Mouse (Mus musculus): ENCODE data around the gene Psd. TPM values are rescaled to one million over a fixed set of nuclear protein-coding genes. Genes with fewer than 3 reads are reported as not detected.

The Psd gene
- polyA plus RNA-seq, 1 experiment: 156 TPM

DNA sequence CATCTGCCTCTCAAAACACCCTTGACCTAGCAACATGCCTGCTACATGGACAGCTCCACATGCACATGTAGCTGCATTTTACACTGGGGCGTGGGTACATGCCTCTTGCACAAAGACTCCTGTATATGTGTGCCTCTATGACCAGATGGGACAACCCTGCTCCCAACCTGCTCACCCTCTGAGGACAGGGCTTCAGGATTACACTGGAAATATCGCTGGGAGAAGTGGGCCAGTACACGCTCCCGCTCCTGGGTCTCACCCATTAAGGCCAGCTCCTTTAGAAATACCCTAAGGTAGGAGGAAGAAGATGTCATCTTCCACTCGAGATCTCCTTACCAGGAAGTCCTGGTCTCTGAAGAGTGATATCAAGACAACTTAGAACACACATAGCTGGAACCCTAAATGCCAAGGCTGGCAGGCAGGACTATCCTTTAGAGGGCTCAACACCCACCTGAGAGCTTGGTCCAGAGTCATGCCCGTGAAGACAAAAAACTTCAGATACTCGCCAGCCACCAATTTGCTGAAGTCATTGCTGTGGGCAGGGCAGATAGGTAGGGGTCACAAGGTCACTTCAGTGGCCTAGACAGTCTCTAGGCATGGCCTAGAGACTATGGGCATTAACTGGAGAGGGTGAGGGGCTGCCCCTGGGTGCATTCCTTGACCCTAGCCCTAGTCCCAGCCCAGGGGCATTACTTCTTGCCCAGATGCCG, 6.7 kb downstream of the Psd start:
- peak; percentile 16 for DNase-seq (ENCODE audit: low spot score)

DNA sequence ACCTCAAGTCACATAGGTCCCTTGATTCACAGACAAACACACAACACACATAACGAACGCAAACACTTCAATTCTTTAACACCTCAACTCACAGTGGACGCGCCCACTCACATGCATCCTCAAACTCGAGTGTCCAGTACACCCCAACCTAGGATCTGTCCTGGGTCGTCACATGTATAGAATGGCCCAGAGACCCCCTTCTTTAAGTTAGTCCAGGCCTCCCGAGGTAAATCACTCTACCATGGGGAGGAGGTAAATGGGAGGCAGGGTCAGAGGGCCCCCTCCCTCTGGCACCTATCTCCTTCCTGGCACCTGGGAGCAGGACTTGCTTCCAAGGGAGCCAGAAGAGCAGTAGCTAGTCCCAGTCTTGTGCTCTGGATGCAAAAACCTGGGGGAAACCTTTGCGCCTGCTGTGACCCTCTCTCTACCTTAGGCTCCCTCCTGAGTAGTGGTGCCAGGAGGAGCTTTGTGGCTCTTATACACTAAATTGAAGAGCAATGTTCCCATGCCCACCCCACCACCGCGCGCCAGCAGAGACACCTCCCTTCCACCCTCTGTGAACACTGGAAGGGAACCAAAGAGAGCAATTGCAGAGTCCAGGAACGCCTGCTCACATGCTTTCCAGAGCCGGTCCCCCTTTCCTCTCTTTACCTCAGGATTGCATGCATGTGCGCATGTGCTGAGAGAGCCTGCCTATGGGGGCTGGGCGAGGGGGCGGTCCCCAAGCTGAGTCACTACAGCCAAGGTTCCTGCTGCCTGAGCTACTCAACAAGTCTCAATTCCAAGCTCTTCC, 8.2 kb downstream of the Psd start:
- peak; percentile 49 for DNase-seq (ENCODE audit: low spot score)

DNA sequence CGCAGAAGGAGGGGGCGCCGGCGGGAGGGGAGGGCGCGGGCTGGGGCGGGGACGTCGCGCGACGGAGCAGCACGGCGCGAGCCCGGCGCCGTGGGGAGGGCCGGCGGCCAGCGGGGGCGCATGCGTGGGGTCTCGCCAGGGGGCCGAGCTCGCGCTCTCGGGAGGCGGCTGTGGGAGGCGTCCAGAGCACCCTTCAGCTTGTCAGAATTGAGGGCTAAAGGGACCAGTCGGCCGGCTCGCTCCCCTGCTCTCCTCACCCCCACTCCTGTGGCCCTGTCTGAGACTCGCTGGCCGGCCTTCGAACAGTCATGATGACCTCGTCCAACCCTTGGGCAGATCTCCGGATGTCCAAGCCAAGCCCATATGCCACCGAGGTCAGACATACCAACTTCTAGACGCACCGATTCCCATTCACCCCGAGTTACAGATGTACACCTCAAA, 8.9 kb downstream of the Psd start:
- DNase-seq (ENCODE audit: low spot score): peak; percentile 36

DNA sequence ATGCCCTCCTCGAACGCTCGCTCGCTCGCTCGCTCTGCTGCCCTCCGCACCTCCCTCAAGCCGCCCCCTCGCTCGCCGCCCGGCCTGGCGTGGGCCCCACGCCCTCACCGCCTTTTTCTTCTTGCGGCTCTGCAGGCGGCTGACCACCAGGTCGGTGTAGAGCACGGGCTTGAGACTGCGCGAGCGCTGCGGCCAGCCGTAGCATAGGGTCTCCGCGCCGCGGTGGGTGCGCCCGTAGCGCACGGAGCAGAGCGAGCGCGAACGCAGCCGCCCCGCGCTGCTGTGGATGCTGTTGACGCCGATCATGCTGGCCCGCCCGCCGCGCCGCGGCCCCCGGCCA, 9.4 kb downstream of the Psd start:
- no peak for DNase-seq (ENCODE audit: low spot score)

DNA sequence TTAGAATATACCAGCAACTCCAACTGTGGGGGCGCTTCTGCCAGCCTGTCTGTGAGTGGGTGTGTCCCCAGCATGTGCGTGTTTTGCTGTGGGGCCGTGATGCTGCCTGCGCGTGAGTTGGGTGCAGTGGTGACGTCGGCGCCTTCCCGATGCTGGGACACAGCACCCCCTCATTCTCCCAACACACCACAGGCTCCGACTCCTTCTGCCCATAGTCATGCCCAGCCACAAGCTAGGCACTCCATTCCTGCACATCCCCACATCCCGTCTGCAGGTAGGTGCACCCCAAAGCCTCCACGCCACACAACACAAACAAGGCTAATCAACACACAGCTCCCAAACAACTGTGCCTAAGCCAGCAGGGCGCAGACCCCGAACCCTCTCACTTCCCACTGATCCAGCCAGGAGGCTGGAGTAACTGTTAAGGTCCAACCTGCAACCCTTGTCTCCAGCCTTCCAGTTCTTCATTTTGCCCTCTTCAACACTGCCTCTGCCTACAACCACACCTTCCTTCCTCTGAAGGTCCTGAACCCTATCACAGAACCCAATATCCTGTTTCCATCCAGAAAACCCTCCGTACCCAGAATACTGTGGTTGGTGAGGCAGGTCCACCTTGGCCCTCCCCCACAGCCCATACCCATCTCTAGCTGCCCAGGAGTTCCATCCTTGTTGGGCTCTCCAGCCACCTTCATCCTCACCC, 10.0 kb downstream of the Psd start:
- peak; percentile 32 for DNase-seq (ENCODE audit: low spot score)

DNA sequence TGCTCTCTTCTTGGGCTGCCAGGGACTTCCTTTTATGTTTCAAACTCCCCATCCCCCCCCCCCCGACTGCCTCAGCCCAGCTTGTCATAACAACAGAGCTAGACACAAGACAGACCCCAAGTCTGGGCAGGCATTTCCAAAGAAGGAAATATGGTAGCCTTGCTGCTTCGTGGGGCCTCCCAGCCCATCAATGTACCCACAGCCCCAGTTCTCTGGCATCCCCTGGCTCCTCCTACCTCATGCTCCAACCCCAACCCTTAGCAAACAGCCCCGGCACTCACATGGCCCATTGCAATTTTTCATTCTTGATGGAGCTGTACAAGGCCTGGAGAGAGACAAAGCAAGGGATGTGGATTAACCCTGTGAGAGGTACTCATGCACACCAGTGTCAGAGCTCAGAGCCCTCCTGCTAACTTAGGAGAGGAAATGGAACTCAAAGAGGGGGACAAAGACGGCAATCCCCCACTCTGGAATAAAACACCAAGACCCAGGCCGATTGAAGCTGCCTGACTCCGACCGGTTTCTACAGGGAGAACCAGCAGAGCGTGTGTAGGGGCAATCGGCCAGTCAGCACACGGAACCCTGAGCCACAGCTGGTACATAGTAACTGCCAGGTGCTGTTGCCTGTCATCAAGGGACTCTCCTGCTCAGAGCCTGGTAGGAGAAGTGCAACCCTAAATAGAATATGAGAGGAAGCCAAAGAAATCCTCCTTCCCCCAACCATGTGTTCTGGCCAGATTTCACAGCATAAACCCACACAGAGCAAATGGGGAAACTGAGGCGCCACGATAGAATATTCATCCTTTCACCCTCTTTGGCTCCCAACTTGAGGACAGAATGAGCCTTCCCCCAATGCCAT, 11.0 kb downstream of the Psd start:
- DNase-seq (ENCODE audit: low spot score): no peak

DNA sequence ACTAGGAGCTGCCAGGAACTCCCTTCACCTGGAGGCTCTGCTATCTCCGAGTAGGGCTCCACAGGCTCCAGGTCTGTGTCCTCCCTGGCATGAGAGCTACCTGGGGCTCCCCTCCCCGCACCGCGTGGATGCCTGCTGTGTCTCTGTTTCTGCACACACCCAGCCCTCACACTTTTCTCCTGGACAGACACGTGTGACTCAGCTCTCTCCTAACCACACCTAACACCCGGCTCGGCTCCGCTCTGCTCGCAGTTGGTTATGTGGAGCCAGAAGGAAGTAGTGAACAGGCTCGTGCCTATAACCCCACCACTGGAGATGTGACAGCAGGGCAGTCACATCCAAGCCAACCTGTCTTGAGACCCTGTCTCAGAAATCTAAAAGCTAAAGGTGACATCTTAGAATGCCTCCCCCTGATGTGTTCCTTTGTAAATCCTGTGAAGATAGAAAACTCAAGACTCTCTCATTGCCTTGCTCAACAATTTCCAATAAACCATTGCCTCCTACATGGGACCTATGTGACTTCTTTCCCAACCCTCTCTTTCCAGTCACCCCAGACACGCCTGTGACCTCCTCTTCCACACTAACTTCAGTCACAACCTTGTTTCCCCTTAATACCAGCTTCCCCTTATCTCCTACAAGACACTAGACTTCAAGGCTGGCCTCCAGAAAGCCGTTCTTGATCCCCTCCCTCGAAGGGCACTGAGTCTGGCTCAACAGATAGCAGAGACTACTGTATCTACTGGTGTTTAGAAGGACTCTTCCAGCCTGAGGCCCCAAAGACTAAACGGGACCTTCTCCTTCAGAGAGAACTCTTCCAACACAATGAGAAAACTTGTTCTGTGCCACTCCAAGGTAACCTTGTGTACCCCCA, 11.8 kb downstream of the Psd start:
- peak; percentile 24 for DNase-seq (ENCODE audit: low spot score)

DNA sequence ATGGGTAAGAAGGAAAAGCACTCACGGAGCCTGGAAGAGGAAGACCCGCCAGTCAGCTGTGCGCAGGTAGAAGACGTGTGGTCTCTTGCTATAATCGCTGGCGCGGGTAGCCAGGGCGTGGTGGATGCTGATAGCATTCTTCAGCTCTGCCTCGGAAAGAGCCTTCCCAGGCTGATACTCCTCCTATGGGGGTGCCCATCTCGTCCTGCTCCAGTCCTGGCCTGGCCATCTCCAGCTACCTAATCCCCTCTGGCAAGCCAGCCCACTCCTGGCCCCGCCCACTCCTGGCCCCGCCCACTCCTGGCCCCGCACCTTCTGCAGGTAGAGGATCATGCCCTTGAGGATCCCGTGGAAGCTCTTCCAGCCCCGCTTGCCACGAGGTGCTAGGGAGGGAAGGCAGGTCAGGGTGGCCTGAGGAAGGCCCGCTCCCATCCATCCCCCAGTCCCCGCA, 12.8 kb downstream of the Psd start:
- DNase-seq (ENCODE audit: low spot score): no peak

DNA sequence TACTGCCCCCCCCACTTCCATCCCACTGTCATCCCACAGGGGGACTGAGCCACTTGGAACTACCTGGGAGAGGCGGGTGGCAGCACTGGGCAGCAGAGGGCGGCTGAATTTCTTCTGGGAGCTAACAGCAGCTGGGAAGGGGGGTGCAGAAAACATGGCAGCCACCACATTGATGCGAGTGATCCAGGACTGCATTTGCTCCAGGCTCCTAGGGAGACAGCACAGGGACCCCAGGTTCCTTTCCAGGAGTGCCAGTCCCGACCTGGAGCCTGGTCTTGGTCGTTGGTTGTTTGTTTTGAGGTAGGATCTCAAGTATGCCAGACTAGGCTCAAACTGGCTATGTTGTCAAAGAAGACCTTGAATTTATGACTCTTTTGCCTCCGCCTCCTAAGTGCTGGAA, 13.4 kb downstream of the Psd start:
- peak; percentile 19 for DNase-seq (ENCODE audit: low spot score)

DNA sequence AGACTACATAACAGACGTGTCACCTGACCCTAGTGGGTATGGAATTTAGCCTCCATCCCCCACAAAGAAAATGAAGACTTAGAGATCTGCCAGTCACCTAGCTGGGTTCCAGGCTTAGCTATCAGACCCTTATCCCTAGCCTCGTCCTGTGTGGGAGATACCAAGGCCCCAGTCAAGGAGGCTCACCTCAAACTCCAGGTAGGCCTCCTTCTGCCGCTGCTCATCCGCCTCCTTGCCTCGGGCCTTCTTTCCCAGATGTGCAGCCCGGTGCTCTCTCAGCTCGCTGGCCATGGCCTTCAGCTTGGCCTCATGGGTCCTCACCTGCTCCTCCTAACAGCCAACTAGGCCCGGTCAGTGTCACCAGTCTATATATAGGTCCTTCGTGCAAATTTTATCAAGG, 13.8 kb downstream of the Psd start:
- peak; percentile 15 for DNase-seq (ENCODE audit: low spot score)

DNA sequence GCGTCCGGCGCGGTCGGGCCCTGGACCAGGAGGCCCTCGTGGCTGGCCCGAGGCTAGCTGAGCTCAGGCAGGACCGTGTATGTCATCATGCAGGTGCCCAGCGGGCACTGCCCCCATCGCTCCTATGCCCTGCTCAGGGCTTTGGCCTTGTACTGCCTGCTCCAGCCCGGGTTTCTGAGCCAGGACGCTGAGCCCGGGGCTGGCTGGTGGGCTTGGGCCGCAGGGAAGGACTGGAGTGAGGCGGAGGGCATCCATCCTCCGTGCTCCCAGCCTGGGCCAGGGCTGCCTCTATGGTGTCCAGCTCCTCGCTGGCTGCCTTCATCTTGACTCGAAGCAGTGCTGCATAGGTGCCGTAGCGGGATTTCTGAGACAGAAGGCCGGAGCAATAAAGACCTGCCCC, 14.4 kb downstream of the Psd start:
- DNase-seq (ENCODE audit: low spot score): peak; percentile 21

DNA sequence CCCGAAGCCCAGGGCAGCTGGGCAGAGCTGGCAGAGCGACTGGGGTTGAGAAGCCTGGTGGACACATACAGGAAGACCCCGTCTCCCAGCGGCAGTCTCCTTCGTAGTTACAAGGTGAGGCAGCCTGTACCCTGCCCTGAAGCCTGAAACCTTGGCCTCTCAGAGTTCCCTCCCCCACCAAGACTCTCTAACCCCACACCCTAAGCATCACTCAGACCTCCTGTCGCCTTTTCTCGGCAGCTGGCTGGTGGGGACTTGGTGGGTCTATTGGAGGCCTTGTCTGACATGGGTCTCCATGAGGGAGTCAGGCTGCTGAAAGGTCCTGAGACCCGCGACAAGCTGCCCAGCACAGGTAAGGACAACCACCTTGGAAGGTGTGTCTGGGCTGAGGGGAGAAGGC, 15.6 kb downstream of the Psd start:
- peak; percentile 19 for DNase-seq (ENCODE audit: low spot score)

DNA sequence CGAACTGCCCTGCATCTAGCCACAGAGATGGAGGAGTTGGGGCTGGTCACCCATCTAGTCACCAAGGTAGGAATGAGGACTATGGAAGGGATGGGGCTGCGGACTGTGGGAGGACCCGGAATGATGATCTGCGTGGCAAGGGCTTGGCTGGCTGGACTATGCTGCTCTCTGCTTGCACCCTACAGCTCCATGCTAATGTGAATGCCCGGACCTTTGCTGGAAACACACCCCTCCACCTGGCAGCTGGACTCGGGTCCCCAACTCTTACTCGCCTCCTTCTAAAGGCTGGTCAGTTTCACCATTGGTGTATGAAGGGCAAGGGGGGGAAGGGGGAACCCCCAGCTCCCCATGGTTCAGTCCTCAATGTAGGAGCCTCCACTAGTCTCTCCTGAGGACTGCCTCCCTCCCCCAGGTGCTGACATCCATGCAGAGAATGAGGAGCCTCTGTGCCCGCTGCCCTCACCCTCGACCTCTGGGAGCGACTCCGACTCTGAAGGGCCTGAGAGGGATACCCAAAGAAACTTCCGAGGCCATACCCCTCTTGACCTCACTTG, 16.6 kb downstream of the Psd start:
- DNase-seq (ENCODE audit: low spot score): no peak

DNA sequence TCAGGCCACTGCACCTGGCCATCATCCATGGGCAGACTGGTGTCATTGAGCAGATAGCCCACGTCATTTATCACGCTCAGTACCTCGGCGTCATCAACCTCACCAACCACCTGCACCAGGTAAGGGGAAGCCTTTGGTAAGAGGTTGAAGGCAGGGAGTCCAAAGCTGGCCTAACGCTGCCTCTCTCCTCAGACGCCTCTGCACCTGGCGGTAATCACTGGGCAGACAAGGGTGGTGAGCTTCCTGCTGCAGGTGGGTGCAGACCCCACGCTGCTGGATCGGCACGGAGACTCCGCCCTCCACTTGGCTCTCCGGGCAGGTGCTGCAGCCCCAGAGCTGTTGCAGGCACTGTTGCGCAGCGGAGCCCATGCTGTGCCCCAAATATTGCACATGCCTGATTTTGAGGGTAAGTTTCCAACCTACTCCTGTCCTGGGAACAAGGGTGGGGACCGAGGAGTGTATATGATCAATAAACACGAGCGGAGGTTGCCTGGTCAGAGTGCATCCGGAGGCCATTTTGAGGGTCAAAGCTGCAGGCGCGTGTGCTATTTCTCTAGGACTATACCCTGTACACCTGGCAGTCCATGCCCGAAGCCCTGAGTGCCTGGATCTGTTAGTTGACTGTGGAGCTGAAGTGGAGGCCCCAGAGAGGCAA, 17.2 kb downstream of the Psd start:
- peak; percentile 21 for DNase-seq (ENCODE audit: low spot score)

DNA sequence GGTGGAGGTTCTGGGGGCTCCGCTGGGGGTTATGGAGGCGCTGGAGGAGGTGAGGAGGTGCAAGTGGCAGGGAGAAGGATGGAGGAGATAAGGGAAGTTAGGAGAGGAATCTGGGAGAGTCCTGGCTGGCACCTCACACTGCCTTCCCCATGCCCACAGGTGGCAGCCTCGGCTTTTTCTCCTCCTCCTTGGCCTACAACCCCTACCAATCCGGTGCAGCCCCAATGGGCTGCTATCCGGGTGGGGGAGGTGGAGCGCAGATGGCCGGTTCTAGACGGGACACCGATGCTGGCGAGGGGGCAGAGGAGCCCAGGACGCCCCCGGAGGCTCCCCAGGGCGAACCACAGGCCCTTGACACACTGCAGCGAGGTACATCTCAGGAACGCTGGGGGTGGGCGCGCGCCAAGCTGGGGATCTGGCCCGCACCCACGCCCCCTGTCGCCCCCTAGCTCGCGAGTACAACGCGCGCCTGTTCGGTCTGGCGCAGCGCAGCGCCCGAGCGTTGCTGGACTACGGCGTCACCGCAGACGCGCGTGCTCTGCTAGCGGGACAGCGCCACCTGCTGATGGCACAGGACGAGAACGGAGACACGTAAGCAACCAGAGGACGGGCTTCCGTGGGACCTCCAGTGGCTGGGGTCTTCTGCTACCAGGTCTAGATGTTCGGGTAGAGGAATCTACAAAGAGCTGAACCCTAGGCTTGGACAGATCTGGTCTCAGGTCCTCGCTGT, 18.1 kb downstream of the Psd start:
- DNase-seq (ENCODE audit: low spot score): peak; percentile 73

DNA sequence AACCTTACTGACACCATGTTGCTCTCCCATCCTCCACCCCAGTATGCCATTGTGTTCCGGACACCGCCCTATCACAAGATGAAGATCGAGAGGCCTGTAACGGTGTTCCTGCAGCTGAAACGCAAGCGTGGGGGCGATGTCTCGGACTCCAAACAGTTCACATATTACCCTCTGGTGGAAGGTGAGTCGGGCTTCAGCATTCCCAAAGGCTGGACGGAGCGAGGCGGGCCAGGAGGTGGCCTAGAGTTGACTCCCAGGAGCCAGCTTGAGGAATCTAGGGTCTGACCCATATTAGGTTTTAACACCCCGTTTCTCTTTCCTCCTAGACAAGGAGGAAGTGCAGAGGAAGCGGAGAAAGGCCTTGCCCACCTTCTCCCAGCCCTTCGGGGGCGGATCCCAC, 18.7 kb downstream of the Psd start:
- DNase-seq (ENCODE audit: low spot score): peak; percentile 25

DNA sequence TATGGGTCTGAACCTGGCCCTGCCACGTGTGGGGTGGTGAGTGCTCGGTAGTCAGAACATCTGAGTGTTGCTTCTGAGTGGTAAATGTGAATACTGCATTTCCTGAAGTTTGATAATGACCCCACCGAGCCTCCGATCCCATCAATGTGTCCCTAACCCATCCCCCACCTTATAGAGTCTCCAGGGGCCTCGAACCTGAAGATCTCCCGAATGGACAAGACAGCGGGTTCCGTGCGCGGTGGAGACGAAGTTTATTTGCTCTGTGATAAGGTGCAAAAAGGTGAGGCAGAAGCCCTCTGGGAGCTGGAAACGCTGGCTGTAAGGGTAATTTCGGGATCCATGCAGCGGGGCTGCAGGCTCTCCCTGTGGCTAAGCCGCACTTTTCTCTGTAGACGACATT, 19.2 kb downstream of the Psd start:
- peak; percentile 19 for DNase-seq (ENCODE audit: low spot score)

DNA sequence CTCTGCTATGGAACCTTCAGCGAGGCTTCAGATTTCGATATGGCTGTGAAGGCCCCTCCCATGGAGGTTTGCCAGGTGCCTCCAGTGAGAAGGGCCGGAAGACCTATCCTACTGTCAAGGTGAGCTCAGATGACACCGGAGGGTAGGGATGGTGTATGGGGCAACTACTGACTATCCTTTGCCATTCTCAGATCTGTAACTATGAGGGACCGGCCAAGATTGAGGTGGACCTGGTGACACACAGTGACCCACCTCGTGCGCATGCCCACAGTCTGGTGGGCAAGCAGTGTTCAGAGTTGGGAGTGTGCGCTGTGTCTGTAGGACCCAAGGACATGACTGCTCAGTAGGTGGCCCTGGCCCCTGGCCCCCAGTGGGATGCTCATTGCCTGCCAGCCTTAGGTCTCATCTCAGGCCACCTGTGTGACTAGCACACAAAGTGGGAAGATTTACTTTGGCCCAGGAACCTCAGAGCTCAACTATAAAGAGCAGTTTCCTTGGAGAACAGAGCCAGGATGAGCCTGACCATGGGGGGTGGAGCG, 20.1 kb downstream of the Psd start:
- DNase-seq (ENCODE audit: low spot score): peak; percentile 17

DNA sequence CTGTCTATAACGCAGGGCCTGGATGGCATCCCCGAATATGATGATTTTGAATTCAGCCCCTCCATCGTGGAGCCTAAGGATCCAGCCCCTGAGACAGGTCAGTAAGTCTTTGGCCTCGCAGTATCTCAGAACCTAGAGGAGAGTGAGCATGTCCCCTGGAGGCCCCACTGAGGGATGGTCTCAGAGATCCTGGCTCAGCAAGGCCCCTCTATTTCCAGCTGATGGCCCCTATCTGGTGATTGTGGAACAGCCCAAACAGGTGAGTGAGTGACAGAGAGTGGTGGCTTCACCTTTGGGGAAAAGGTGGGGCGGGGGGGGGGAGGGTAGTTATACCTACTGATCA, 20.7 kb downstream of the Psd start:
- DNase-seq (ENCODE audit: low spot score): no peak
